Mouse (Mus musculus) kidney, adult 11 months (tissue): ENCODE data around the gene Kcnq4.

ENCODE experiments used
- DNase-seq: peaks from one replicate; pipeline ENCODE4 v3.0.0; 2022

Kcnq4 gene

GRCm38 (mm10) chr4:120668551-120668950, 79.9 kb downstream of the Kcnq4 start:
- DNase-seq: peak; percentile 30

DNA sequence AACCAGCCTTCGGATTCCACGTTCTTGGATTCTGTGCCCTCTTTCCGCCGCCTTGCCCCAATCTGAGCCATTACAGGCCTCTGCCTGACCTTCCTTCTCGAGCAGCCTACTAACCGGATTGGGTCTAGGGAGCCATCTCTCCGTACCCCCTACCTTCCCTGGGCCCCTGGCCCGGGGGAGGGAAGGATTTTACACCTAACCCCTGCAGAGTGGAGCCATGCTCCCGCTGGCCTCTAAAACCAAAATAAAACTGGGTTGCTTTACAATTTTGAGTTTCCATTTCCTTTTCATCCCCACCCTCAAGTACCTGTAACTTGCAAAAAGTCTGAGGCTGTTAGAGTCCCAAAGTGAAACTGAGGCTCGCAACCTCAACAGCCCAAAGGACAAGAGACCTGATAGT, 80.9 kb downstream of the Kcnq4 start:
- no peak for DNase-seq

GRCm38 (mm10) chr4:120667045-120667501, 81.3 kb downstream of the Kcnq4 start:
- DNase-seq: peak; percentile 36

DNA sequence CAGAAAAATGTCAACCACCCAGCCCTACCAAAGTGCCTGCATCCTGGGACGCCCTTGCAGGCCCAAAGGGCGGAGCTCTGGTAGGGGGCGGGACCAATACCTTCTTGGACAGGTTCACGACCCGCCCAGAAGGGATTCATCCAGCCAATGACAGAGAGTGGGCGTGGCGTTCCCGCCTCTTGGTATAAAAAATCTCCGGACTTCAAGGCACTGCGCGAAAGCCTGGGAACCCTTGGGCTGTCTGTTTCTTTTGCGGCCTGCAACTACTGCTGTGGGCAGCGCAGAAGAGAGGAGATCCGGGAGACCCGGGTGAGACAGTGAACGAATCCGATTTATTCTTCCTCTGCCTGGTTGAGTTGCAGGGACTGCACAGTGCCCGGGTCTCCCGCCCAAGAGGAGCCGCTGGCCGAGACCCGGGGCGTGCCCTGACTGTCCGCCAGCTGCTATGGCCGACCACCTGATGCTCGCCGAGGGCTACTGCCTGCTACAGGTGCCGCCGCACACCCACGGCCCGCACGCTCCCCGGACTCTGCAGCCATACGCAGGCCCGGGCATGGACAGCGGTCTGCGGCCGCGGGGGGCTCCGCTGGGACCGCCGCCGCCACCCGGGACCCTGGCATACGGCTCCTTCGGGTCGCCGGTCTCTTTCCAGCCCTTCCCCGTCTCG, 81.9 kb downstream of the Kcnq4 start, which contains the start of gene Cited4:
Gene Cited4, plus strand, starts transcription at position 215 of the 667 bp plus-strand sequence.
- DNase-seq: peak; percentile 94

DNA sequence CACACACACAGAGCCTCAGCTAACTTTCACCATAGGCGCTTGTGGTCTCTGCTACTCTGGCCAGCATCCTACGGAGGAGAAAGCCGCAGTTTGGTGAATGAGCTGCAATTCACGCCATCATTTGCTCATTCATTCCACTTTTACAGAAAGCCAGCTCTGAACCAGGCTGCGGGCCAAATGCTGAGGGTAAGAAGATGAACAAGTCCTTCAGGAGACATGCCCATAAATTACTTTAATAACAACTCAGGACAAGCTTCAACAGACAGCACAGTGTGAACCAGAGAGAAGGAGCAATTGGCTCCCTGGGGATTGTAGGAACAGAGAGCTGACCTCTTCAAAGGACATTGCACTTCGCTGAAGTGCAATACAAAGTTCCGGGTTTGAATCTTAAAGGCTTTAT, 82.6 kb downstream of the Kcnq4 start:
- peak; percentile 16 for DNase-seq

- no peak for DNase-seq
Measured at GRCm38 (mm10) chr4:120665144-120665700, 83.2 kb downstream of the Kcnq4 start.

DNA sequence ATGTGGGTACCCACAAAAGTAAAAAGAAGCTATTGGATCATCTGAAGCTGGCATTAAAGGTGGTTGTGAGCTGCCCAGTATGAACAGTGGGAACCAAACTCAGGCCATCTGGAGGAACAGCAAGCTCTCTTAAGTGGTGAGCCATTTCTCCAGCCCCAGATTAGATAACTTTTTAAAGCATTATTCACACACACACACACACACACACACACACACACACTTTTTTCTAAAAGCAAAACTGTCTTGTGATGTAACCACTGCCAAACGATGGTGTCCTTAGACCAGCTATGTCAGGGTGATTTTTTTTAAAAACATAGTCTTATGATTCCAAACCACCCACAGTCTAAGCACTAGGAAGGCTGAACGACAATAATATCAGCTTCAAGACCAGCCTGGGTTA, 83.8 kb downstream of the Kcnq4 start:
- DNase-seq: no peak

- no peak for DNase-seq
Measured at GRCm38 (mm10) chr4:120660485-120660884, 87.9 kb downstream of the Kcnq4 start.

DNA sequence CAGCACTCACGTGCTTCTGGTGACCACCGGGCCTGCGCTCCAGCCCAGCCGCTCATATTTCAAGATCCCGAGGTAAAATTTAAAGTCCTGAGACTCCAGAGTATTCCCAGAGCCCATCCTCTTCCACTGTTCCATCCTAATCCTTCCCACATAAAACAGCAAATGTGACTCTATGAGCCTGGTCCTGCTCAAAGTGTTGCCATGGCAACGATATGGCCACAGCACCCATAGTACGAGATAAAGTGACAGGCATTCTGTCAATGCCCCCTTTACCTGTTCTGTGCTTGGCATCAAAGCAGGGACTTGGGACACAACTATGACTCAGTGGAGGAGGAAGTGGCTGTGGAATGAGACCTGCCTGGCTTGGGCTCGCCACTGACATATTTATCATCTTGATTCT, 92.5 kb downstream of the Kcnq4 start:
- DNase-seq: no peak

- no peak for DNase-seq
Measured at GRCm38 (mm10) chr4:120650208-120650592, 98.2 kb downstream of the Kcnq4 start.

GRCm38 (mm10) chr4:120649369-120650207, 98.8 kb downstream of the Kcnq4 start:
- no peak for DNase-seq
